Mouse (Mus musculus) midbrain, embryonic 14.5 days (tissue): Measurements from ENCODE around the gene Cox15. TPM values are rescaled to one million over a fixed set of nuclear protein-coding genes. Genes with fewer than 3 reads are reported as not detected.

Source experiments
- ATAC-seq: fragments of 200-750 bp; cut with Nextera tagmentation; 2 replicates; pipeline ENCODE4 v1.8.0; 2017; ENCODE audit warnings: moderate number of reproducible peaks, moderate library complexity; ENCODE audit not compliant: low FRiP score, low TSS enrichment
- DNase-seq: peaks from one replicate; pipeline ENCODE4 v3.0.0-alpha.2; 2015
- H3K27ac ChIP-seq: fragments of 300-500 bp; sonication (generic); replicated peaks from 2 replicates; pipeline ENCODE4 v1.5.1; 2014; ENCODE audit warnings: mild to moderate bottlenecking, low read depth, low read length, moderate library complexity
- H3K27me3 ChIP-seq: fragments of 300-500 bp; sonication (generic); 2 replicates; pipeline ENCODE4 v1.6.1; 2014; ENCODE audit warnings: low read length, control low read depth, mixed read lengths; ENCODE audit not compliant: control insufficient read depth, insufficient read depth
- H3K36me3 ChIP-seq: fragments of 300-500 bp; sonication (generic); 2 replicates; pipeline ENCODE4 v1.6.1; 2014; ENCODE audit warnings: low read length, control low read depth; ENCODE audit not compliant: control insufficient read depth, insufficient read depth
- H3K4me1 ChIP-seq: fragments of 300-500 bp; sonication (generic); 2 replicates; pipeline ENCODE4 v1.6.1; 2014; ENCODE audit warnings: mild to moderate bottlenecking, antibody characterized with exemption, low read length, control low read depth; ENCODE audit not compliant: control insufficient read depth, insufficient read depth
- H3K4me2 ChIP-seq: fragments of 300-500 bp; sonication (generic); 2 replicates; pipeline ENCODE4 v1.6.1; 2014; ENCODE audit warnings: mild to moderate bottlenecking, low read length, moderate library complexity
- H3K4me3 ChIP-seq: fragments of 300-500 bp; sonication (generic); replicated peaks from 2 replicates; pipeline ENCODE4 v1.5.1; 2014; ENCODE audit warnings: low read depth, low read length
- H3K9ac ChIP-seq: fragments of 300-500 bp; sonication (generic); replicated peaks from 2 replicates; pipeline ENCODE4 v1.6.1; 2014; ENCODE audit warnings: mild to moderate bottlenecking, low read length, moderate library complexity
- H3K9me3 ChIP-seq: fragments of 300-500 bp; sonication (generic); 2 replicates; pipeline ENCODE4 v1.6.1; 2016; ENCODE audit warnings: low read length, control low read depth, mixed read lengths; ENCODE audit not compliant: control insufficient read depth
- WGBS: fragments of 180-500 bp; shearing (Covaris S2); extraction: QIAGEN DNeasy Blood & Tissue Kit; methylation state at CpG from one replicate; pipeline ENCODE4 v1.1.7; 2014; 5-methylcytosine and 5-hydroxymethylcytosine counted together
- polyA plus RNA-seq: library from polyadenylated mRNA; unstranded; fragments of >200 nt; fragmentation: Nextera tagmentation; extraction: Ambion mirVana; gene quantifications from 2 replicates; pipeline ENCODE4 v1.2.1, GENCODE M21; 2014

Gene Cox15
- polyA plus RNA-seq, 1 experiment from 2014 or later: 10.6 TPM

- Histone ChIP-seq H3K9me3 (no peaks in the 10 kb centered on the region), H3K9ac (no peak overlapping the region), H3K4me2 (no peak overlapping the region), H3K27me3 (no peaks in the 10 kb centered on the region), H3K27ac (no peak overlapping the region), H3K36me3 (no peaks in the 10 kb centered on the region), H3K4me3 (no peak overlapping the region), H3K4me1 (no peaks in the 10 kb centered on the region)
- 82% methylated on average over 8 of the region's 8 CpGs for WGBS
- DNase-seq (no peak), ATAC-seq (no peak)
These were observed 32.0 kb upstream of the Cox15 start for GRCm38 (mm10) chr19:43784761-43785160.

GRCm38 (mm10) chr19:43781980-43782379, 29.2 kb upstream of the Cox15 start, which contains the start of gene Abcc2:
Abcc2 (plus strand) TSS chr19:43782192.
- Histone ChIP-seq H3K27me3 (no peaks in the 10 kb centered on the region), H3K36me3 (no peaks in the 10 kb centered on the region), H3K4me2 (no peak within 1 kb of the TSS), H3K9me3 (no peaks in the 10 kb centered on the region), H3K4me3 (no peak within 1 kb of the TSS), H3K27ac (no peak within 1 kb of the TSS), H3K4me1 (no peaks in the 10 kb centered on the region), H3K9ac (no peak within 1 kb of the TSS)
- ATAC-seq (no peak), DNase-seq (no peak)
- 75% methylated on average over 3 of the region's 3 CpGs for WGBS

GRCm38 (mm10) chr19:43780391-43780790, 27.6 kb upstream of the Cox15 start:
- DNase-seq (no peak), ATAC-seq (no peak)
- Histone ChIP-seq H3K4me3 (no peak overlapping the region), H3K36me3 (no peaks in the 10 kb centered on the region), H3K9ac (no peak overlapping the region), H3K27me3 (no peaks in the 10 kb centered on the region), H3K4me2 (no peak overlapping the region), H3K4me1 (no peaks in the 10 kb centered on the region), H3K9me3 (no peaks in the 10 kb centered on the region), H3K27ac (no peak overlapping the region)
- WGBS: 94% methylated on average over 5 of the region's 5 CpGs

GRCm38 (mm10) chr19:43777308-43777707, 24.5 kb upstream of the Cox15 start:
- no peaks in the 10 kb centered on the region for H3K9me3 ChIP-seq
- H3K4me3 ChIP-seq: no peak overlapping the region
- DNase-seq (no peak), ATAC-seq (no peak)
- 82% methylated on average over 2 of the region's 2 CpGs for WGBS
- H3K4me2 ChIP-seq: no peak overlapping the region
- H3K36me3 ChIP-seq: no peaks in the 10 kb centered on the region
- no peak overlapping the region for H3K27ac ChIP-seq
- H3K27me3 ChIP-seq: no peaks in the 10 kb centered on the region
- no peak overlapping the region for H3K9ac ChIP-seq
- H3K4me1 ChIP-seq: no peaks in the 10 kb centered on the region

- Histone ChIP-seq H3K4me3 (no peak overlapping the region), H3K36me3 (no peaks in the 10 kb centered on the region), H3K4me2 (no peak overlapping the region), H3K27me3 (no peaks in the 10 kb centered on the region), H3K27ac (no peak overlapping the region), H3K9ac (no peak overlapping the region), H3K9me3 (no peaks in the 10 kb centered on the region), H3K4me1 (no peaks in the 10 kb centered on the region)
- WGBS: 82% methylated on average over 4 of the region's 4 CpGs
- DNase-seq: no peak
- ATAC-seq: no peak
These were observed 23.8 kb upstream of the Cox15 start for GRCm38 (mm10) chr19:43776561-43776960.

- WGBS: 86% methylated on average over 10 of the region's 10 CpGs
These were observed 22.6 kb upstream of the Cox15 start for GRCm38 (mm10) chr19:43775433-43775832.

GRCm38 (mm10) chr19:43772311-43772710, 19.5 kb upstream of the Cox15 start:
- H3K36me3 ChIP-seq: no peaks in the 10 kb centered on the region
- H3K9me3 ChIP-seq: no peaks in the 10 kb centered on the region
- ATAC-seq (no peak), DNase-seq (no peak)
- H3K4me3 ChIP-seq: no peak overlapping the region
- no peak overlapping the region for H3K9ac ChIP-seq
- H3K27ac ChIP-seq: no peak overlapping the region
- no peak overlapping the region for H3K4me2 ChIP-seq
- 46% methylated on average over 6 of the region's 6 CpGs for WGBS
- H3K27me3 ChIP-seq: no peaks in the 10 kb centered on the region
- no peaks in the 10 kb centered on the region for H3K4me1 ChIP-seq

More at GRCm38 (mm10) chr19:43775433-43775832, 22.6 kb upstream of the Cox15 start:
- Histone ChIP-seq H3K27ac (no peak overlapping the region), H3K4me2 (no peak overlapping the region), H3K36me3 (no peaks in the 10 kb centered on the region), H3K4me3 (no peak overlapping the region), H3K4me1 (no peaks in the 10 kb centered on the region), H3K27me3 (no peaks in the 10 kb centered on the region), H3K9me3 (no peaks in the 10 kb centered on the region), H3K9ac (no peak overlapping the region)
- DNase-seq (no peak), ATAC-seq (no peak)

- no peaks in the 10 kb centered on the region for H3K9me3 ChIP-seq
- no peak overlapping the region for H3K4me3 ChIP-seq
- no peaks in the 10 kb centered on the region for H3K27me3 ChIP-seq
- 93% methylated on average over 5 of the region's 5 CpGs for WGBS
- H3K36me3 ChIP-seq: no peaks in the 10 kb centered on the region
- H3K27ac ChIP-seq: no peak overlapping the region
- H3K4me1 ChIP-seq: no peaks in the 10 kb centered on the region
- no peak overlapping the region for H3K9ac ChIP-seq
- DNase-seq: no peak
- no peak overlapping the region for H3K4me2 ChIP-seq
- ATAC-seq: no peak
These were observed 18.7 kb upstream of the Cox15 start for GRCm38 (mm10) chr19:43771499-43771969.

GRCm38 (mm10) chr19:43770584-43770983, 17.8 kb upstream of the Cox15 start:
- ATAC-seq (no peak), DNase-seq (no peak)
- Histone ChIP-seq H3K27ac (no peak overlapping the region), H3K4me2 (no peak overlapping the region), H3K9ac (no peak overlapping the region), H3K4me3 (no peak overlapping the region), H3K36me3 (no peaks in the 10 kb centered on the region), H3K27me3 (no peaks in the 10 kb centered on the region), H3K4me1 (no peaks in the 10 kb centered on the region), H3K9me3 (no peaks in the 10 kb centered on the region)
- 90% methylated on average over 4 of the region's 4 CpGs for WGBS
